Comparison of ENCODE assay signal across 8 mouse cellular contexts in genomic region chr10:13500938-13501496, GRCm38 (mm10). TPM values are rescaled to one million over a fixed set of nuclear protein-coding genes. Genes with fewer than 3 reads are reported as not detected.
DNase-seq lines count a peak whose midpoint lies in the region; ATAC-seq and TF ChIP-seq lines count a peak whose summit lies in the region.

No protein-coding gene starts in this region.

- ATAC-seq in forebrain, embryonic 15.5 days (replicated peaks), result peak; percentile 91
- ATAC-seq in neutrophil, adult 5-6 weeks (ENCODE audit: extremely low read depth, insufficient number of reproducible peaks, low FRiP score, poor library complexity, severe bottlenecking), result peak; percentile 89

- peak overlapping the region; percentile 58 for H3K9ac ChIP-seq in forebrain, embryonic 15.5 days (replicated peaks)

- H3K4me1 ChIP-seq in forebrain, embryonic 15.5 days, result peaks cover 8% of the 10 kb centered on the region
- H3K4me1 ChIP-seq in lung, adult 2 months (ENCODE audit: control insufficient read depth, insufficient read depth, low read length), result peaks cover 4% of the 10 kb centered on the region; the same call in 1 of the 2 replicates

- DNase-seq in ES-CJ7 (ENCODE audit: low read depth, low spot score), result peak; percentile 80
- peak; percentile 88 for DNase-seq in cerebellum, adult 11-12 months
- peak; percentile 74 for DNase-seq in heart, postnatal 25 days (ENCODE audit: low spot score)
- peak; percentile 85 to 90 for DNase-seq in layer of hippocampus, adult 18-20 months (ENCODE audit: low spot score in 2 of 2)
- DNase-seq in lung, adult 2 months, result peak; percentile 86
- DNase-seq in thymus, adult 18-20 months, result peak; percentile 83 to 87

- under 1% methylated on average over 30 of the region's 30 CpGs for WGBS in forebrain, embryonic 15.5 days
- under 1% methylated on average over 29 of the region's 30 CpGs for WGBS in lung, adult 2 months

- H3K9me3 ChIP-seq in forebrain, embryonic 15.5 days, result no peaks in the 10 kb centered on the region

- no peak for TF ChIP-seq CTCF in lung, adult 2 months (IDR thresholded peaks at IDR 0.05; ENCODE audit: insufficient read depth, low read length)

- H3K36me3 ChIP-seq in forebrain, embryonic 15.5 days, result no peaks in the 10 kb centered on the region

- no peaks in the 10 kb centered on the region for H3K27me3 ChIP-seq in forebrain, embryonic 15.5 days

- TF ChIP-seq POLR2A in lung, adult 2 months (IDR thresholded peaks at IDR 0.05; ENCODE audit: borderline replicate concordance, extremely low read depth, low read depth, low read length), result peak; percentile 64; the same call in 1 of the 2 replicates

- no peak overlapping the region for H3K27ac ChIP-seq in forebrain, embryonic 15.5 days (replicated peaks)

- H3K4me2 ChIP-seq in forebrain, embryonic 15.5 days (replicated peaks), result peak overlapping the region; percentile 85

- H3K4me3 ChIP-seq in forebrain, embryonic 15.5 days, result peak overlapping the region; percentile 57
- H3K4me3 ChIP-seq in lung, adult 2 months (replicated peaks; ENCODE audit: extremely low read depth, low read depth, low read length), result peak overlapping the region; percentile 92

- intact Hi-C loops in heart, postnatal 25 days (cut with DNase I), result loop anchor here (5.0 kb wide), 1 partner anchor 64 kb away; no protein-coding TSS in a partner anchor

RNA-seq across cellular contexts. Expression of gene Fuca2, which starts 1.7 kb away (rescaled TPM):
- polyA plus RNA-seq in forebrain, embryonic 15.5 days (2015; fragmentation: Nextera tagmentation; extraction: Ambion mirVana), result 19.7 and 21.8 TPM in 2 replicates
- 100 to 1,000 TPM; 296 to 317 TPM for total RNA-seq in heart, postnatal 25 days (2021)
- 10 to 100 TPM; 41.1 to 41.9 TPM for total RNA-seq in layer of hippocampus, adult 18-20 months (2021)
- polyA plus RNA-seq in lung, adult 2 months (2012; rRNA removed), result 21.4 and 22.7 TPM in 2 replicates
- total RNA-seq in neutrophil, adult 5-6 weeks (2017), result 60.3 and 63.1 TPM in 2 replicates

RNA-seq across cellular contexts. Expression of gene Phactr2, which starts 26.8 kb away (rescaled TPM):
- 8.4 TPM in 2 replicates for polyA plus RNA-seq in forebrain, embryonic 15.5 days (2015; fragmentation: Nextera tagmentation; extraction: Ambion mirVana)
- total RNA-seq in heart, postnatal 25 days (2021), result 10 to 100 TPM; 45.0 to 51.5 TPM
- 10 to 100 TPM; 24.6 to 27.1 TPM for total RNA-seq in layer of hippocampus, adult 18-20 months (2021)
- polyA plus RNA-seq in lung, adult 2 months (2012; rRNA removed), result 21.2 and 33.5 TPM in 2 replicates
- 16.1 and 16.3 TPM in 2 replicates for total RNA-seq in neutrophil, adult 5-6 weeks (2017)

RNA-seq across cellular contexts. Expression of gene Adat2, which starts 51.7 kb away (rescaled TPM):
- polyA plus RNA-seq in forebrain, embryonic 15.5 days (2015; fragmentation: Nextera tagmentation; extraction: Ambion mirVana), result 2.0 and 2.2 TPM in 2 replicates
- total RNA-seq in heart, postnatal 25 days (2021), result 1 to 10 TPM; 2.8 to 2.9 TPM
- total RNA-seq in layer of hippocampus, adult 18-20 months (2021), result 10 to 100 TPM in 1 of 2 experiments, 1 to 10 TPM in 1; 9.8 to 11.2 TPM
- polyA plus RNA-seq in lung, adult 2 months (2012; rRNA removed), result 3.0 and 3.8 TPM in 2 replicates
- 1.9 and 2.3 TPM in 2 replicates for total RNA-seq in neutrophil, adult 5-6 weeks (2017)

RNA-seq across cellular contexts. Expression of gene Pex3, which starts 51.9 kb away (rescaled TPM):
- 29.3 and 30.7 TPM in 2 replicates for polyA plus RNA-seq in forebrain, embryonic 15.5 days (2015; fragmentation: Nextera tagmentation; extraction: Ambion mirVana)
- 10 to 100 TPM; 15.5 to 16.9 TPM for total RNA-seq in heart, postnatal 25 days (2021)
- 10 to 100 TPM; 26.7 to 31.2 TPM for total RNA-seq in layer of hippocampus, adult 18-20 months (2021)
- polyA plus RNA-seq in lung, adult 2 months (2012; rRNA removed), result 8.5 and 12.0 TPM in 2 replicates
- total RNA-seq in neutrophil, adult 5-6 weeks (2017), result 15.2 and 21.9 TPM in 2 replicates
